Mouse (Mus musculus) CH12.LX (cell line): ENCODE measurements around the gene Irf4. TPM values are rescaled to one million over a fixed set of nuclear protein-coding genes. Genes with fewer than 3 reads are reported as not detected.

Experiments used
- DNase-seq: peaks from one replicate; pipeline ENCODE4 v3.0.0-alpha.2; 2013; ENCODE audit errors: extremely low read depth
- H3K27ac ChIP-seq: 2 replicates; pipeline ENCODE4 v1.5.1; 2012; ENCODE audit warnings: low read depth, mild to moderate bottlenecking, control low read depth, moderate library complexity; ENCODE audit not compliant: insufficient read depth
- H3K27me3 ChIP-seq: replicated peaks from 2 replicates; pipeline ENCODE3; 2012; ENCODE audit warnings: inconsistent platforms
- H3K36me3 ChIP-seq, 2 experiments: replicated peaks in 1 of 2; 2 replicates each; pipeline versions ENCODE3 to v1.6.1; 2012; ENCODE audit warnings: inconsistent platforms in 1 of 2, low read length in 1 of 2, mild to moderate bottlenecking in 1 of 2, mixed read lengths in 1 of 2, moderate library complexity in 1 of 2; ENCODE audit not compliant: control insufficient read depth in 1 of 2, insufficient read depth in 1 of 2
- H3K4me1 ChIP-seq, 2 experiments: 2 replicates each; pipeline ENCODE4 v1.6.1; 2012; ENCODE audit warnings: inconsistent platforms in 1 of 2, moderate library complexity in 1 of 2; ENCODE audit not compliant: insufficient read depth in 2 of 2, control insufficient read depth in 1 of 2
- H3K4me2 ChIP-seq: 2 replicates; pipeline ENCODE4 v1.6.1; 2012; ENCODE audit warnings: low read depth, mild to moderate bottlenecking, control low read depth; ENCODE audit not compliant: poor library complexity, insufficient read depth, severe bottlenecking
- H3K4me3 ChIP-seq, 3 experiments: fragments of 150-350 bp in 1 of 3; sonication (generic) in 1 of 3; replicated peaks in 1 of 3; 2 replicates each; pipeline versions ENCODE3 to v1.5.1; 2011 to 2012; ENCODE audit warnings: low read depth in 2 of 3, low read length in 2 of 3, mild to moderate bottlenecking in 2 of 3, moderate library complexity in 2 of 3, control low read depth in 1 of 3, improper control_type of control experiment in 1 of 3, inconsistent platforms in 1 of 3, mixed read lengths in 1 of 3; ENCODE audit not compliant: poor library complexity in 1 of 3
- H3K79me2 ChIP-seq: replicated peaks from 2 replicates; pipeline ENCODE4 v1.6.1; 2012; ENCODE audit warnings: mild to moderate bottlenecking, moderate library complexity; ENCODE audit not compliant: control insufficient read depth, poor library complexity, insufficient read depth, severe bottlenecking; ENCODE audit errors: extremely low read depth
- H3K9ac ChIP-seq: 2 replicates; pipeline ENCODE4 v1.6.1; 2012; ENCODE audit warnings: low read depth, mild to moderate bottlenecking, control low read depth, moderate library complexity; ENCODE audit not compliant: insufficient read depth
- H3K9me3 ChIP-seq: replicated peaks from 2 replicates; pipeline ENCODE3; 2012; ENCODE audit warnings: low read length, inconsistent platforms, mixed read lengths
- CHD1 ChIP-seq: IDR thresholded peaks from 2 replicates; pipeline ENCODE4 v1.6.1; 2012; ENCODE audit warnings: low read depth, low read length, improper control_type of control experiment, inconsistent platforms
- CHD2 ChIP-seq: IDR thresholded peaks from 2 replicates; pipeline ENCODE4 v1.6.1; 2011; ENCODE audit warnings: low read length, improper control_type of control experiment
- E2F4 ChIP-seq: IDR thresholded peaks from 2 replicates; pipeline ENCODE4 v1.6.1; 2011; ENCODE audit warnings: low read depth, low read length, improper control_type of control experiment; ENCODE audit not compliant: insufficient replicate concordance
- ETS1 ChIP-seq: conservative IDR thresholded peaks from 2 replicates; pipeline ENCODE4 v1.6.1; 2012; ENCODE audit warnings: low read depth, mild to moderate bottlenecking, inconsistent platforms, low read length, improper control_type of control experiment, moderate library complexity
- GABPA ChIP-seq: IDR thresholded peaks from 2 replicates; pipeline ENCODE4 v1.6.1; 2012; ENCODE audit warnings: low read depth, low read length, improper control_type of control experiment, inconsistent platforms; ENCODE audit not compliant: insufficient replicate concordance
- IRF4 ChIP-seq: IDR thresholded peaks from 2 replicates; pipeline ENCODE4 v1.6.1; 2014; ENCODE audit warnings: low read depth, mild to moderate bottlenecking, inconsistent platforms, low read length, improper control_type of control experiment
- JUN ChIP-seq: IDR thresholded peaks from 2 replicates; pipeline ENCODE4 v1.6.1; 2011; ENCODE audit warnings: low read depth, mild to moderate bottlenecking, low read length, improper control_type of control experiment, moderate library complexity; ENCODE audit not compliant: insufficient read depth
- MAFK ChIP-seq: IDR thresholded peaks from 2 replicates; pipeline ENCODE4 v1.6.1; 2011; ENCODE audit warnings: low read length, improper control_type of control experiment; ENCODE audit not compliant: insufficient replicate concordance
- MAX ChIP-seq: IDR thresholded peaks from 2 replicates; pipeline ENCODE4 v1.6.1; 2011; ENCODE audit warnings: low read length, improper control_type of control experiment
- MAZ ChIP-seq: IDR thresholded peaks from 2 replicates; pipeline ENCODE4 v1.6.1; 2012; ENCODE audit warnings: low read depth, mild to moderate bottlenecking, inconsistent platforms, low read length, improper control_type of control experiment, moderate library complexity
- MXI1 ChIP-seq: IDR thresholded peaks from 2 replicates; pipeline ENCODE4 v1.6.1; 2011; ENCODE audit warnings: mild to moderate bottlenecking, low read depth, low read length, improper control_type of control experiment
- NRF1 ChIP-seq: IDR thresholded peaks from 2 replicates; pipeline ENCODE4 v1.6.1; 2014; ENCODE audit warnings: low read depth, mild to moderate bottlenecking, inconsistent platforms, low read length, improper control_type of control experiment, moderate library complexity
- POLR2A ChIP-seq: IDR thresholded peaks from 2 replicates; pipeline ENCODE4 v1.6.1; 2011; ENCODE audit warnings: low read depth, mild to moderate bottlenecking, improper control_type of control experiment, low read length
- RAD21 ChIP-seq: IDR thresholded peaks from 2 replicates; pipeline ENCODE4 v1.6.1; 2011; ENCODE audit warnings: low read depth, mild to moderate bottlenecking, low read length, improper control_type of control experiment, moderate library complexity
- RCOR1 ChIP-seq: conservative IDR thresholded peaks from 2 replicates; pipeline ENCODE4 v1.6.1; 2012; ENCODE audit warnings: low read depth, mild to moderate bottlenecking, inconsistent platforms, low read length, improper control_type of control experiment
- SIN3A ChIP-seq: IDR thresholded peaks from 2 replicates; pipeline ENCODE4 v1.6.1; 2012; ENCODE audit warnings: low read length, improper control_type of control experiment, inconsistent platforms
- SMC3 ChIP-seq: IDR thresholded peaks from 2 replicates; pipeline ENCODE4 v1.6.1; 2011; ENCODE audit warnings: low read depth, low read length, improper control_type of control experiment
- TCF12 ChIP-seq: IDR thresholded peaks from 2 replicates; pipeline ENCODE4 v1.6.1; 2014; ENCODE audit warnings: low read depth, mild to moderate bottlenecking, inconsistent platforms, low read length, improper control_type of control experiment
- UBTF ChIP-seq: IDR thresholded peaks from 2 replicates; pipeline ENCODE4 v1.6.1; 2012; ENCODE audit warnings: low read depth, mild to moderate bottlenecking, inconsistent platforms, low read length, improper control_type of control experiment, moderate library complexity
- USF1 ChIP-seq: IDR thresholded peaks from 2 replicates; pipeline ENCODE4 v1.6.1; 2014; ENCODE audit warnings: low read depth, mild to moderate bottlenecking, inconsistent platforms, low read length, improper control_type of control experiment
- USF2 ChIP-seq: conservative IDR thresholded peaks from 2 replicates; pipeline ENCODE4 v1.6.1; 2011; ENCODE audit warnings: low read depth, low read length, improper control_type of control experiment
- ZKSCAN1 ChIP-seq: IDR thresholded peaks from 2 replicates; pipeline ENCODE4 v1.6.1; 2012; ENCODE audit warnings: low read depth, inconsistent platforms, low read length, improper control_type of control experiment, borderline replicate concordance
- ZMIZ1 ChIP-seq: IDR thresholded peaks from 2 replicates; pipeline ENCODE4 v1.6.1; 2012; ENCODE audit warnings: low read depth, mild to moderate bottlenecking, inconsistent platforms, low read length, improper control_type of control experiment
- ZNF384 ChIP-seq: IDR thresholded peaks from 2 replicates; pipeline ENCODE4 v1.6.1; 2012; ENCODE audit warnings: low read depth, low read length, improper control_type of control experiment, inconsistent platforms
- dilution Hi-C: fragments of 300-500 bp; cut with MboI; formaldehyde crosslinking; loops from 2 replicates; pipeline ENCODE4 v1.14.3; 2020; ENCODE audit warnings: low sequenced_read_pairs; ENCODE audit not compliant: extremely low pct_unique_long_range_greater_than_20kb, extremely low pct_ligation_motif_present
- in situ Hi-C: fragments of 300-500 bp; cut with MboI; formaldehyde crosslinking; loops from 3 replicates; pipeline ENCODE4 v1.14.3; 2019; ENCODE audit warnings: low sequenced_read_pairs, low pct_ligation_motif_present, low pct_unique_long_range_greater_than_20kb, mixed read lengths
- polyA plus RNA-seq: library from polyadenylated mRNA; unstranded; fragments of >175 nt; gene quantifications from 2 replicates; pipeline ENCODE4 v1.2.1, GENCODE M21; 2012; ENCODE audit warnings: low read depth; ENCODE audit not compliant: insufficient read length
- total RNA-seq, 2 experiments: library from RNA; depleted of rRNA; stranded (reverse); fragments of 300-350 nt in 1 of 2; fragments of >200 nt in 1 of 2; gene quantifications; 2 replicates each; pipeline ENCODE4 v1.2.3; 2012 to 2014

The Irf4 gene
- total and polyA plus RNA-seq, 3 experiments = 81.7 to 142 (median 115) TPM

DNA sequence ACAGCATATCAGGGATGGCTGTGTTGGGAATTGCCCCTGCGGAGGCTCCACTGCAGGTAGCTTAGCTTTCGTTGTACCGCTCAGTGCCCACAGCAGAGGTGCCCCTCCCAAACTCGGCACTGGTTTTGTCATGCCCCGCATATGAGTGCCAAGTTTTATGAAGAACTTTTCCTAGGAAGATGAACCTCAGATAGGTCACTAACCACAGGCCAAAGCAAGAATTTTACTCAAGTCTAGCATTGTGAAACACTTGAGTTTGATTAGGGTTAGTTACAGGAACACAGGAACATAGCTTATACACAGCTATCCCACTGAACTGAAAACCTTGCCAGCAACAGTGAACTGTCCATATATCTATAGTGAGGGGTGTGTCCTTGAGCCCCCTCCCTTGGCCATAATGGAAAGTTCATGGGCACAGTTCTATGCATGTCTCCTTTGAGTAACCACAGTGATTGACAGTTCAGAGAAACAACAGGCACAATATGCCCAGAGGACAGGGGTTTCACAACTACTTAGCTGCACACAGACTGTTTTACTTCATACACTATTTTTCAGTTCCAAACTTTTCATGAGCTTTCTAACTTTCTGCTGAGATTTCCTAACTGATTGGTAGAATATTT, 53.4 kb downstream of the Irf4 start:
- Histone ChIP-seq H3K79me2 (no peaks in the 10 kb centered on the region), H3K9me3 (no peaks in the 10 kb centered on the region), H3K4me3 (no peak overlapping the region), H3K36me3 (no peaks in the 10 kb centered on the region), H3K4me2 (no peak overlapping the region), H3K9ac (no peak overlapping the region), H3K27me3 (no peaks in the 10 kb centered on the region), H3K27ac (no peak overlapping the region), H3K4me1 (peaks cover 3 to 4% of the 10 kb centered on the region in 2 experiments)
- no peak for DNase-seq
- TF ChIP-seq SMC3 = no peak
- no peak for TF ChIP-seq JUN
- no peak for TF ChIP-seq MAZ
- no peak for TF ChIP-seq ZKSCAN1
- no peak for TF ChIP-seq SIN3A
- no peak for TF ChIP-seq ZMIZ1
- TF ChIP-seq USF1 = no peak
- no peak for TF ChIP-seq USF2
- no peak for TF ChIP-seq ETS1
- no peak for TF ChIP-seq RAD21
- no peak for TF ChIP-seq POLR2A
- no peak for TF ChIP-seq CHD1
- TF ChIP-seq MAX = no peak
- TF ChIP-seq IRF4 = no peak
- TF ChIP-seq MXI1 = no peak
- no peak for TF ChIP-seq ZNF384
- TF ChIP-seq TCF12 = no peak
- dilution Hi-C loops = no loop called here
- in situ Hi-C loops = no loop called here

DNA sequence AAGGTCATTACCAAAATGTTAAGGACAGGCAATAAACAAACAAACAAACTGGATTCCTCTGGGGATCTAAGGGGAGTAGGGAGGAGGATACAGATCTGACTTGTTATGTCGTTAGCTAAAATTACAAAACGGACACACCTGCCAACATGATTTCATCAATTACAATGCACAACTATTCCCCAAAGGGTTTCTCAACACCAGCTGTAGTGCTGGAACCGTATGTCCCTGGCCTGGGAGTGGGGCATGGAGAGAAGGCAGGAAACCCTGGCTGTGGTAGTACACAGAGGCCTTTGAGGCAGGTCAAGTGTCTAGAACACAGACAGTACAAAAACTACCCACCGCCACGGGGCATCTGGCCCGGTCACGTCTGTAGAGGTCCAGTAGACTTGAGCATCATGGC, 60.2 kb downstream of the Irf4 start:
- H3K9me3 ChIP-seq = peaks cover 3% of the 10 kb centered on the region
- no peak for DNase-seq
- TF ChIP-seq CHD1 (no peak), GABPA (no peak), RCOR1 (no peak), CHD2 (no peak), E2F4 (no peak), MAFK (no peak), USF2 (no peak), IRF4 (no peak), NRF1 (no peak), ETS1 (no peak), UBTF (no peak)
- TF ChIP-seq, all 38 proteins: peak for 0
- no peak overlapping the region for H3K27ac ChIP-seq
- peaks cover 1 to 12% of the 10 kb centered on the region in 2 experiments for H3K36me3 ChIP-seq
- H3K4me2 ChIP-seq = no peak overlapping the region
- H3K79me2 ChIP-seq = no peaks in the 10 kb centered on the region
- no peak overlapping the region for H3K4me3 ChIP-seq
- H3K4me1 ChIP-seq = peaks cover 9 to 24% of the 10 kb centered on the region in 2 experiments
- H3K27me3 ChIP-seq = no peaks in the 10 kb centered on the region
- dilution Hi-C loops (no loop called here), in situ Hi-C loops (no loop called here)
- no peak overlapping the region for H3K9ac ChIP-seq
